25 mouse cellular contexts compared by ENCODE assay signal in genomic region chr7:35764461-35764860, GRCm38 (mm10).
"Had no signal": no experiment of that assay in that cellular context is flagged by ENCODE, and none has a peak within 500 bp of the region (broad histone marks: within the 10 kb centered on the region; RNA-seq: fewer than 3 reads in every experiment).

No protein-coding gene starts in this region.

- H3K4me3 ChIP-seq: heart, adult 2 months; heart, embryonic 13.5 days; heart, embryonic 15.5 days; hindbrain, embryonic 13.5 days; hindbrain, embryonic 15.5 days; kidney, embryonic 15.5 days; limb, embryonic 13.5 days; limb, embryonic 15.5 days; liver, embryonic 12.5 days had no signal

- H3K36me3 ChIP-seq: heart, embryonic 13.5 days; heart, embryonic 15.5 days; hindbrain, embryonic 13.5 days; hindbrain, embryonic 15.5 days; kidney, embryonic 15.5 days; limb, embryonic 13.5 days; limb, embryonic 15.5 days; liver, embryonic 12.5 days had no signal

- H3K27me3 ChIP-seq: heart, embryonic 13.5 days; heart, embryonic 15.5 days; hindbrain, embryonic 13.5 days; hindbrain, embryonic 15.5 days; kidney, embryonic 15.5 days; limb, embryonic 13.5 days; limb, embryonic 15.5 days had no signal

- DNase-seq: gastrocnemius, postnatal 14 days; gastrocnemius, postnatal 36 days; heart, adult 11 months; heart, adult 2 months; heart, postnatal 14 days; heart, postnatal 36 days; kidney, adult 11 months; kidney, adult 2 months; kidney, adult 9 months; kidney, postnatal 14 days; kidney, postnatal 36 days; layer of hippocampus, adult 9-11 months; layer of hippocampus, postnatal 36 days; left cerebral cortex, postnatal 4 days had no signal

- H3K4me1 ChIP-seq: heart, embryonic 13.5 days; heart, embryonic 15.5 days; hindbrain, embryonic 13.5 days; hindbrain, embryonic 15.5 days; kidney, embryonic 15.5 days; limb, embryonic 13.5 days; limb, embryonic 15.5 days; liver, embryonic 12.5 days had no signal

- H3K27ac ChIP-seq: heart, adult 2 months; heart, embryonic 13.5 days; heart, embryonic 15.5 days; hindbrain, embryonic 13.5 days; hindbrain, embryonic 15.5 days; hindbrain, postnatal 0 days; kidney, embryonic 15.5 days; kidney, postnatal 0 days; limb, embryonic 13.5 days; limb, embryonic 15.5 days; liver, embryonic 12.5 days; liver, embryonic 14.5 days had no signal
